Mouse (Mus musculus): Measurements from ENCODE around the gene Klf13.

GRCm38 (mm10) chr7:63903635-63904380 lies 34.9 kb downstream of the Klf13 start:
- no peak for TF ChIP-seq CTCF (IDR thresholded peaks at IDR 0.05; ENCODE audit: low read depth, low read length)
- no peak for TF ChIP-seq POLR2A (IDR thresholded peaks at IDR 0.05; ENCODE audit: borderline replicate concordance, low read depth, low read length)
